Mouse (Mus musculus) heart, adult 2 months (tissue): ENCODE results near the gene Farsa.

Experiments used
- CTCF ChIP-seq: fragments of 200-600 bp; IDR thresholded peaks from 2 replicates; pipeline ENCODE4 v1.8.1; 2022; ENCODE audit warnings: antibody characterized with exemption, mild to moderate bottlenecking, moderate library complexity
- POLR2A ChIP-seq: fragments of 200-500 bp; IDR thresholded peaks from 2 replicates; pipeline ENCODE4 v1.6.1; 2011; ENCODE audit warnings: mild to moderate bottlenecking, low read depth, low read length, control low read depth; ENCODE audit not compliant: insufficient read depth

DNA sequence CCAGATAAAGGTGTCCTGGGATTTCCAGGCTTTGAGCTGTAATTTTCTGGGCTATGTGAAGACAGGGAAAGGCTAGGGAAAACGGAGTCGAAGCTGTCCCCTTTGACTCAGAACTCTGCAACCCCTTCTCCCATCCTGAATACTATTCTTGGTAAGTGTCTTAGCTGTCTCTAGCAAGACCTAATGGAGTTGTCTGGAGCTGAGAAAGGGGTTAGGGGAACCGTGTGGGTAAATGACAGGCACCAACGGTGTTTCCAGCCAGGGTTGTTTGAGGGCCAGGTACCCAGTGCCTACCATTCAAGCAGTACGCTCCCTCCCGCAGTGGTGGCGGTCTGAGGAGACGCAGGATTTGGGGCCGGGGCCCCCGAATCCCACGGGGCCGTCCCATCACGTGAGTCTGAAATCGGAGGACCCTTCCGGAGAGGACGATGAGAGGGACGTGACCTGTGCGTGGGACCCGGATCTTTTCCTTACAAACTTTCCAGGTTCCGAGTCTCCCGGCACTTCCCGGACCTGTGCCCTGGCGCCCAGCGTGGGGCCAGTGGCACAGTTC, 45.7 kb downstream of the Farsa start:
- no peak for TF ChIP-seq CTCF
- no peak for TF ChIP-seq POLR2A
